ENCODE assay signal across 1 mouse cellular context in the genomic region with DNA sequence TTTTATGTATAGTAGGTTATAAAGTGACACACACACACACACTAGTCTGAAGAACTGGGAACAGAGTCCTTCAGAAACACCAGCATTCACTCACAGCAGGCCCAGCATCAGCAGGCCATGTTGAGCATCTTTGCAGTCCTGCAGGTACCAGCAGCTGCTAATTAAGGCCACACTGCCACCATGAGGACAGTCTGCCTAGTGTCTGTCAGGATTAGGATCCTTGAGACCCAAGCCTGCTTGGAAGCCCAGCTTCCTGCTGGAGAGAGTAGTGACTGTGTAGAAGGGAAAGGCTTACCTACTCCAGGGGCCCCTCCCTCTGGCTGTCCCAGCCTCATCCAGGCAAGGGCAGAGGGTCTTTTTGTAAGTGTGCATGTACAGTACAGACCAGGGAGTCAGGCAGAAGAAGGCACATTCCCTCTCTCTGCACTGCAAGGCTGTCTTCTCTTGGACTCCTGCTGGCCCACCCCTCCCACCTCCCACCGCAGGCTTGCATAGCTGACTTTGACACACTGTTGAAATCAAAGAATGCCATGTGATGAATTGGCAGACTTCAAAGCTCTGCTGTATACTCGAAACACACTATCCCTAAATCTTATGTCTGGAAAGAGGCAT.
TF ChIP-seq lines count a peak whose summit lies in the region.

No protein-coding gene starts in this region.

TF ChIP-seq in CH12.LX, 34 proteins besides CTCF, POLR2A, EP300 and RAD21 (continued from another document):
- TF ChIP-seq ELF1 (IDR thresholded peaks at IDR 0.05; ENCODE audit: low read depth, low read length) (no peak), ZC3H11A (IDR thresholded peaks at IDR 0.05; ENCODE audit: low read depth, low read length) (peak; percentile 94), CHD1 (IDR thresholded peaks at IDR 0.05; ENCODE audit: low read depth, low read length) (no peak), BHLHE40 (IDR thresholded peaks at IDR 0.05; ENCODE audit: low read depth, low read length) (no peak), MYC (IDR thresholded peaks at IDR 0.05; ENCODE audit: low read depth, low read length) (no peak), JUND (conservative IDR thresholded peaks at IDR 0.05; ENCODE audit: low read depth, low read length) (no peak), POLR2AphosphoS2 (IDR thresholded peaks at IDR 0.05; ENCODE audit: low read depth, low read length) (no peak), RCOR1 (conservative IDR thresholded peaks at IDR 0.05; ENCODE audit: low read depth, low read length) (no peak), UBTF (IDR thresholded peaks at IDR 0.05; ENCODE audit: low read depth, low read length) (no peak), MXI1 (IDR thresholded peaks at IDR 0.05; ENCODE audit: low read depth, low read length) (no peak), CHD2 (IDR thresholded peaks at IDR 0.05; ENCODE audit: low read length) (no peak), NELFE (IDR thresholded peaks at IDR 0.05; ENCODE audit: low read depth, low read length) (no peak), NRF1 (IDR thresholded peaks at IDR 0.05; ENCODE audit: low read depth, low read length) (no peak), MAZ (IDR thresholded peaks at IDR 0.05; ENCODE audit: low read depth, low read length) (no peak), TBP (conservative IDR thresholded peaks at IDR 0.05; ENCODE audit: low read depth, low read length) (no peak)
